Mouse (Mus musculus): ENCODE measurements around the gene Map1lc3a.

Map1lc3a gene

GRCm38 (mm10) chr2:155276195-155276594 is at the start of gene Map1lc3a:
Gene Map1lc3a (plus strand): TSS chr2:155276297.
- peak; percentile 92 for DNase-seq (ENCODE audit: low read depth, low spot score)

DNA sequence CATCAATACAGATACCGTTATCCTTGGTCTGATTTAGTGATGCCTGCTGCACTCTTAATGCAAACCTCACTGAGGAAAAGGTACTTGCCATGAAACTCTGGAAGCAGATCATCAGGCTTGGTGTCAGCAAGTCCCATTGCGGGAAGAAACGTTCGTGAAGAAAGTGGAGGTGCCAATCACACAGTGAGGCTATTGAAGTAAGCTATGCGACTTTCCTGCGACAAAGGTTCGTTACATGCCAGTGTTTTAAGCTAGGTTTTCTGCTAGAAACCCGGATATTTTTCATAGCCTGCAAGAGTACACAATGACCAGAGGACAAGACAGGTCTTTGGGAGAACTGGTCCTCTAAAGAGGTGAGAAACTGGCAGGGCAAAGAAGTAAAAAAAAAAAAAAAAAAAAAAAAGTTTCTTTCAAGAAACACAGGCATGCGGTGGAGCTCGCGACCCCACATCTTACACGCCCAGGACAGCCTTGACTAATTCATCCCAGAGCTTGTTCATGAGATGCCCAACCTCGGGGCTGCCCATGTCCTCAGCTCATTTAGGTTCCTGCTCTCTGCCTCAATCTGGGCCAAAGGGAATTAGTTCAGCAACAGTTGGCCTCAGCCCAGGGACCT is 40.2 kb upstream of the Map1lc3a start:
- DNase-seq (ENCODE audit: low read depth, low spot score), result no peak

GRCm38 (mm10) chr2:155236362-155236992 is 39.6 kb upstream of the Map1lc3a start, which contains the start of gene Dynlrb1:
Gene Dynlrb1 (plus strand): TSS chr2:155236533.
- peak; percentile 96 for DNase-seq (ENCODE audit: low read depth, low spot score)

GRCm38 (mm10) chr2:155237276-155237675 is 38.8 kb upstream of the Map1lc3a start:
- no peak for DNase-seq (ENCODE audit: low read depth, low spot score)

- no peak for DNase-seq (ENCODE audit: low read depth, low spot score)
Observed at GRCm38 (mm10) chr2:155240915-155241314, 35.2 kb upstream of the Map1lc3a start.

GRCm38 (mm10) chr2:155242296-155242855 is 33.7 kb upstream of the Map1lc3a start:
- peak; percentile 15 for DNase-seq (ENCODE audit: low read depth, low spot score)

- DNase-seq (ENCODE audit: low read depth, low spot score), result no peak
Observed at GRCm38 (mm10) chr2:155246231-155246630, 29.9 kb upstream of the Map1lc3a start.

DNA sequence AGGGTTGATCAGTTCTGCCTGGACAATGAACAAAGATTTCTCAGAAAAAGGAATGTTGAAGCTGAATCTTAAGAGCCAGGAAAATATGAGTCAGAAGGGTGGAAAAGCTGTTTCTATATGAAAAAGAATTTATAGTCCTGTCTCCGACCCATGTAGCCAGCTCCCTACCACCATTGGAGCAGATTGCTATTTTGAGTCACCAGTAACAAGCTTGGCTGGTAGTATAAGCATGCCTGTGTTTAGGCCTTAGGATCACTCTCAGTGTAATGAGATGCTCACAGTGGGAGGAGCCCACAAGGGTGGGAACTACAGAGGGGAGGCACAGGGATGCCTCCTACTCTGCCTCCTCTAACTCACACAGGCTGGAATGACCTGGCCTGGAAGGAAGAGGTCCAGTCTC is 27.9 kb upstream of the Map1lc3a start:
- no peak for DNase-seq (ENCODE audit: low read depth, low spot score)

GRCm38 (mm10) chr2:155248718-155249117 is 27.4 kb upstream of the Map1lc3a start:
- DNase-seq (ENCODE audit: low read depth, low spot score), result no peak

GRCm38 (mm10) chr2:155249588-155249987 is 26.5 kb upstream of the Map1lc3a start:
- DNase-seq (ENCODE audit: low read depth, low spot score), result no peak

GRCm38 (mm10) chr2:155265526-155265925 is 10.6 kb upstream of the Map1lc3a start:
- DNase-seq (ENCODE audit: low read depth, low spot score), result no peak

- no peak for DNase-seq (ENCODE audit: low read depth, low spot score)
Observed at GRCm38 (mm10) chr2:155266896-155267295, 9.2 kb upstream of the Map1lc3a start.

DNA sequence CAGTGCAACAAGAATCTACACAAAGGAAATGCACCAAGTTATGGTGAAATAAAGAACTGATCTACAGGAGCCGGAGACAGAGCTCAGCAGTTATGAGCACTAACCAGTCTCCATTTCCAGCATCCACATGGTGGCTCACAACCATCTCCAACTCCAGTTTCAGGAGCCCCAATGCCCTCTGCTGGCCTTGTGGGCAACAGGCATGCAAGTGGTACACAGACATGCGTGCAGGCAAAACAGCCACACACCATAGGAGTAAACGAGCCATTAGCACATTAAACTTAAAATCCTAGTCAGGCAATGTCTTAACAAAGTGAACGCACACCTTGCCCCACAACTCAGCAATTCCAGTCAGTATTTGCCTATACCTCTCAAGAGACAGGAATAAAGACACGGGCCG is 4.1 kb upstream of the Map1lc3a start:
- DNase-seq (ENCODE audit: low read depth, low spot score), result no peak

GRCm38 (mm10) chr2:155272396-155273170 is 3.5 kb upstream of the Map1lc3a start:
- DNase-seq (ENCODE audit: low read depth, low spot score), result no peak

- DNase-seq (ENCODE audit: low read depth, low spot score), result no peak
Observed at GRCm38 (mm10) chr2:155273603-155274002, 2.5 kb upstream of the Map1lc3a start.

- peak; percentile 16 for DNase-seq (ENCODE audit: low read depth, low spot score)
Observed at GRCm38 (mm10) chr2:155276621-155277175, 601 bp downstream of the Map1lc3a start.

GRCm38 (mm10) chr2:155277721-155278120 is 1.6 kb downstream of the Map1lc3a start:
- DNase-seq (ENCODE audit: low read depth, low spot score), result no peak

GRCm38 (mm10) chr2:155278361-155278760 is 2.3 kb downstream of the Map1lc3a start:
- no peak for DNase-seq (ENCODE audit: low read depth, low spot score)

DNA sequence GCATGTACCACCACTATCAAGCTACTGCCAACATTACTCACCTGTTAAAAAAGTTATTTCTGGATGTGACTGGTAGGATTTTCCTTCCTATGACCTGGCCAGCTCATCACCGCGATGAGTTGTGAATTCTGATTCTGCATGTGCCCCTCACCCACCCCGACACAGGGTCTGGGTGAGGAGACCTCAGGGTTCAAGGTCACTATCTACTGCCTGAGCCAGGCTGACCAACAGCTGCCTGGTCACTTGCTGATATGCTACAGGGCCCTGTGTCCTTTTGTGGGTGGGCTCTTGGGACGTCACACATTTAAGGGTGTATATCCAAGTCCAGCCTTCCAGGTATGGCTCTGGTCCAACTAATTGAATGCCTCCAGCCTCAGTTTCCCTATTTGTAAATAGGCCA is 3.1 kb downstream of the Map1lc3a start:
- no peak for DNase-seq (ENCODE audit: low read depth, low spot score)

DNA sequence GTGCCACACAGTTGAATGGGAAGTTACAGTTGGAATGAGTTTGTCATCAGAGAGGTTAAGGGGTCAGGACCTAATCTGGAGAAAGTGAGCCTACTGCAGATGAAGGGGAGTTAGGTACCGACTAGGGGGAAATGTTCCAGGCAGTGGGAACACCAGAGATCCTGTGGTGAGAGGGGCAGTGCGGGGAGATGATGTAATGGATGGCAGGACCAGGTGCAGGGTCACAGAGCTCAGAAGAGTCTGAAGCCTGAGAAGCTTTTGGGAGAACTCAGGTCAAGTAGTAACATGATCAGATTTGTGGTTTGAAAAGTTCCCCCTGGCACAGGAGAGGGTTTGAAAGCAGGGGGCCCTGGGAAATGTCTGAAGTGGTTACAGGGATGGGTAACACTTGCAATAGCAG is 4.0 kb downstream of the Map1lc3a start:
- DNase-seq (ENCODE audit: low read depth, low spot score), result no peak

DNA sequence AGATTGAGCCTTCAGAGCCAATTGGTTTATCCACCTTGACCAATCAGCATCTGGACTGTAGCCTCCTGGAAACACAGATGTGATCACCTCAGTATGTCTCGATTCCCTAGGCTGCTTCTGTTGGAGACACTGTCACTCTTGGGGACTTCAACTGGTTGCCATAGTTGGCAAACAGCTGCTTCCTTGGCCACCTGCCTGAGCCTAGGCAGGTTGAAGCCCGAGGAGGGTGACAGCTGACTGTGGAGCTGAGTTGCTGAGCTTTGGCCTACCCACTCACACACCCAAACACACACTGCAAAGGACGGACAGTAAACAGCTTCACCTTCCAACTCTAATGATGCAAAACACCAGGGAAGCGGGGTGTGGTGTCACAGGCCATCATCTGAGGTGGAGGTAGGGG is 7.7 kb downstream of the Map1lc3a start:
- no peak for DNase-seq (ENCODE audit: low read depth, low spot score)

DNA sequence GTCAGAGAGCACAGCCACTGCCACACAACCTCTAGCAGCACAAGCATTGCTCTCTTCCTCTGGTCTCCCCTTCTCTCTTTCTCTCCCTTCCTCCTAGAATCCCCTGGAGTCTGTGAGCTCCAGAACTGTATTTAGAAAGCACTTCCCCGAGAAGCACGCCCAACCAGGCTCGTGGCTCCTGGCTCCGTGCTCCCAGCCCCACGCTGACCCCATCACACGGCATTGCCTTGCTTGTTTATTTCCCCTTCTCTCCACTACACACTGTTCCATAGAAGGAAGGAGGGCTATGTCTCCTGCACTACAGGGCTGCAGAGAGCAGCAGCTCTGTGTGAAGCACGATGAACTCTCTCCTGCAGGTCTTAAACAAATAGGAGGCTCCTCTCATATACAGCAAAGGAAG is 8.6 kb downstream of the Map1lc3a start:
- DNase-seq (ENCODE audit: low read depth, low spot score), result no peak

All from telencephalon, adult 2 months (tissue).